Mouse (Mus musculus): ENCODE measurements at regions not wholly inside any gene's neighbourhood (a gene's known extent, or its start where the extent isn't known, plus 50 kb on each side); places are given as distances from the start of the nearest gene placed in this dataset.

DNA sequence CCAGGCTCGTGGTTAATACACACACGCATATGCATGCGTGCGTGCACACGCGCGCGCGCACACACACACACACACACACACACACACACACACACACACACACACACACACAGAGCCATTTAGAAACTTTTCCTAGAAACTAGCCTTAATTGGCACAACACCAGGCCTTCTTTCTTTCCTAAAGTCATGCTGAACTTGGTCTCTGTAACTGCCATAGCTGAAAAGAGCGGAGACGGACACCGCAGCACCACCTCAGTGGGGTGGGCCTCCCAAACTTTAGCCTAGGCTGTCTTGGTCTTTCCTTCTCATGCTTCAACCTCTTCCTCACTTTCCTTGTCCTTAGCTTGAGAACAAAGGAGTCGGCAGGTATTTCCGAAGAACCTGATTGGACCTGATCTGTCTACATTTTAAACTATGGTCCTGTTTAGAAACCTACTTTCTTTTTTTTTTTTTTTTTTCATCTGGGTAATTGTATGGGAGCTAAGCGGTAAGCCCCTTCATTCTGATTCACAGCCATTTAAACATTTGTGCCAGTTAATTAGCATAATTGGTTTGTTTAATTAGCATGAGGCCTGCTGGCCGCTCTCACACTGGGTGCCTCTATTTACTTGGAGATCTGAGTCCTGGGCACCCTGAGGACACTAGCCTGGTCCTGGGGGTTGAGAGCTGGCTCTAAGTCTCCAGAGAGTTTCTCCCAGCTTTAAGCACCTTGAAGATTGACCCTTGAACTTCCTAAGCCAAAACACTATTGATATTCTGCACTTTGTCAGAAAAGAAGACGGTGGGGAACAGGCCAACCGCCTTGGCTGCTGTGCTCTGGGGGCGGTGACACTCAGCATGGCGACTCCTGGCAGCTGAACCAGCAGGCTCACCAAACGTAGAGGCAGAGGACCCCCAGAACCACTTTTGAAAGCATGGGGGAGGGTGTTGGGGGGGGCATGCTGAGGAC is 269.7 kb upstream of the Irx3 start:
- DNase-seq (ENCODE audit: extremely low read depth, insufficient read length, low spot score): no peak

DNA sequence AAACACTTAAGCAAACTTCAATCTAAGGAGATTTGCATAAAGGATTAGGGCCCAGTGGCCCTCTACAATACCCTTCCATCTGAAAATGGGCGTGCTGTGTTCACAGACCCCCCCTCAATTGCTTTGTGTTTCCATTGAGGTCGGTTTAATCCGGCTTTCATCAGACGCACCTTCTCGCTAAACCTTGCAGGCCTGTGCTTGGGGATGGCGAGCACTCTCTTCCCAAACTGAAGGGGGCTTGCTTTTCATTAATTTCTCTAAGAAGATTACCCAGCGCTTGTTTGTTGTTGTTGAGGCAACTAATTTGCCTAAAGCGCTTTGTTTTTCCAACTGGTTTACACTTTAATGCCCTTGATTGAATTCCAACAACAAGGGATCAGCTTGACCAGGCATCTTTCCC is 268.8 kb upstream of the Irx3 start:
- no peak for DNase-seq (ENCODE audit: extremely low read depth, insufficient read length, low spot score)

GRCm38 (mm10) chr8:92066435-92066834 is 264.6 kb upstream of the Irx3 start:
- DNase-seq (ENCODE audit: extremely low read depth, insufficient read length, low spot score): no peak

- no peak for DNase-seq (ENCODE audit: extremely low read depth, insufficient read length, low spot score)
These were observed 263.8 kb upstream of the Irx3 start for GRCm38 (mm10) chr8:92065554-92066239.

DNA sequence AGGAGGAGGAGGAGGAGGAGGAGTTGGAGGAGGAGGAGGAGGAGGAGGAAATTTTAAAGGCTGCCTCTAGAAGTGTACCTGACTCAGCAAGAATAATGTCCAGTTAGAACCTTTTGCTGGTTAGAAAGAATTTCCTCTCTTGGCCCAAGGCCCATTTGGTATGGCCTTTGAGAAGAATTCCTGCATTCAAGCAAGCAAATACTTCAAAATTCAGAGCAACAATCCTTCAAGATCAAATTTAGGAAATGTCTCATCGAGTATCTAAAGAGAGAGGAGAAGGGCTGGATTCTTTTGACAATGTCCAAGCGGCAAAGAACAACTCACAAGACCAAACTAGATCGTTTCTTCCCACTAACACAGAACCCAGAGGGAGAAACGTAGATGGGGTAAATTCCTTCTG is 263.1 kb upstream of the Irx3 start:
- DNase-seq (ENCODE audit: extremely low read depth, insufficient read length, low spot score): no peak

- DNase-seq (ENCODE audit: extremely low read depth, insufficient read length, low spot score): no peak
These were observed 262.4 kb upstream of the Irx3 start for GRCm38 (mm10) chr8:92064175-92064821.

- no peak for DNase-seq (ENCODE audit: extremely low read depth, insufficient read length, low spot score)
These were observed 261.5 kb upstream of the Irx3 start for GRCm38 (mm10) chr8:92063333-92063732.

DNA sequence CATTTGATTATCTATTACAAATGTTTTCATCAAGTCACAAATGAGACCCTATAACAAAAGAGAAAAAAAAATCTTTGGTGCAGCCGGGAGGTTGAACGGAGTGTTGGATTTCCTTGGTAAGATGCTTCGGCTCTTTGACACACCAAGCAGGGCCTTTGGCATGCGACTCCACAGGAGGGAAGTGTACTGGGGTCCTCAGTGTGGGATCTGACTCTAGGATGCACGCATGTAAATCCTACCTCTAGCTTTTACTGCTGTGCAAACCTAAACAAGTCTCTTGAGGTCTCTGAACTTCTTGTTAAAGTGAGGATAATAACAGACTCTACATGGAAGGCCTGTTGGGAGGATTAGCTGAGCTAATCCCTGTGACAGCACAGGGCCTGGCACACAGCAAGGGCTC is 257.6 kb upstream of the Irx3 start:
- no peak for DNase-seq (ENCODE audit: extremely low read depth, insufficient read length, low spot score)

DNA sequence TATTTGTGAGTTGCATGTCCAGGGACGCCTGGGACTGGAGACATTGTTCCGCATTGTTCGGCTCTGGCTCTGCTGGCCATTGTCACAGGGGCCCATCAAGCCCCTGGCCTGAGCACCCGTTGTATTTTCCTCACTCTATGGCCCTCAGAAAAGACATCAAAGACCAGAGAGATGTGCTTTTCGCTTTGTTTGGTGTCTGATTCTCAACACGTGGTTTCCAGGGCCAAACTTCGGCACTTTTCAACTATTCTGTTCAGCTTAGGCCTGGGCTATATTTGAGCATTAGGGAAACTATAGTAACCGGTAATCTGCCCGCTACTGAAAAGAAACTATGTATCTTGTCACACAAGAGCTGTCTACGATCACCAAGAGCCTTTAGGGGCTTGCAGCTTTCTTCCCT is 257.1 kb upstream of the Irx3 start:
- no peak for DNase-seq (ENCODE audit: extremely low read depth, insufficient read length, low spot score)

DNA sequence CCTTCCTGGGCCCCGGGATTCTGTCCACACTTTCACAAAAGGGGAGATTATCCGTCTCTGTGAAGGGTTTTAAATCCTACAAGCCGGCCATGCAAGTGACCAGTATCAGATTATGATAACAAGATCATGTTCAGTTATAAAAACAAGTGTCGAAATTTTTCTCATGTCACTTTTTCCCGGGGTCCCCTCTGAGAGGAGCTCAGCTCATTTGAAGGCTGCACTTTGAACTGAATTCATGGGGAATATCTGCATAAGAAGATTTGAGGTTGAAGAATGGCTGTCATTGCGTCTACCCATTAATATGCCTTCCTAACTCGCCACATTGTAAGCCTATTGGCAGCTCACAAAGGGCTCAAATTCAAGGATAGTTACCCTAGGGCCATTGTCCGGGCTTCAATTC is 256.0 kb upstream of the Irx3 start:
- DNase-seq (ENCODE audit: extremely low read depth, insufficient read length, low spot score): no peak

DNA sequence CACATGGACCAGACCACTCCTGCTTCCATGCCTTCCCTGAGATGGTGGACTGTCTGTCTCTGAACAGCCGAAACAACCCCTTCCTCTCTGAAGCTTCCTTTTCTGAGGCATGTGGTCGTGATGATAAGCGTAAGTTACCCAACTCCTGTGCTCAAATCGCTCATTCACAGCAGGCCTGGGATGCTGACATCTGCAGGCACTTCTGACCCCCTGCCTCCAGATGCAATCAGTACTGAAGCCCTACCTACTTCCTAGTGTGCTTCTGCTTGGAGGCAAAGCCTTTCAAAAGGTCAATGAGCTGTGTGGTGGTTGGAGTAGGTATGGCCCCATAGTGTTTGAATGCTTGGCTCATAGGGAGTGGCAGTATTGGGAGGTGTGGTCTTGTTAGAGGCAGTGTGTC is 253.7 kb upstream of the Irx3 start:
- DNase-seq (ENCODE audit: extremely low read depth, insufficient read length, low spot score): no peak

DNA sequence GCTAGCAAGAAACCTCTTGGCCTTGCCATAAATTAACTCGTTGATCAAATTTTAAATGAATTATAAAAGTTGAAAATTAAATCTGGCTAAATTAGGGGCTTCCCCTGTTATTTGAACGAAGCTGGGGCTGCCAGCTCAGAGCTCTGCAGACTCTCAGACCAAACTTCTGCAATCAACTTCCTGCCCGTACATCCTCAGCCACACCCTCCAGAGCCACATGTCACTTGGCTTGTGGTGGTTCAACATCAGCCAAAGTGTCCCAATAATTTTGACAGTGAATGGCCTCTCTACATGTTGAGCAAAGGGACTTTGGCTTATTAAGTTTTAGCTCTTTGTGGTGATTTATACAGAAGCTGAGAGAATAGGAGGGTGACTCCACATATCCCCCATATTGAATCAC is 242.8 kb upstream of the Irx3 start:
- DNase-seq (ENCODE audit: extremely low read depth, insufficient read length, low spot score): no peak

DNA sequence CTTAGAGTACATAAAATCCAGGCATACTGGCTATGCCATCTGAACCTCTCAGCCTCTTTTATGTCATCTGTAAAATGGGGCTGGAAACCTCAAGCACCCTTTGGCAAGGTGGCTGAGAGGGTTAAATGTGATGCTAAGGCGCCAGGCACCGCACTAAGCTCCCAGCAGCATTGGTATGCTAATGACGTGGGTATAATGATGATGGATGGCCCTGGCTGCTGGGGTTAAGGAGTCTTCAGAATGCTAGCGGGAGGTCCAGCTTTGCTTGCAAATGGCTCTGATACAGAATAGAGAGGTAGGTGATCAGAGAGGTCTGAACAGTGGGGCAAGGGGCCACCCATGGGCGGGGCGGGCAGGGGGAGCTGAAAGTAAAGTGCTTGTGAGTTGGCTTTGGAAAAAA is 241.1 kb upstream of the Irx3 start:
- no peak for DNase-seq (ENCODE audit: extremely low read depth, insufficient read length, low spot score)

- no peak for DNase-seq (ENCODE audit: extremely low read depth, insufficient read length, low spot score)
These were observed 228.1 kb upstream of the Irx3 start for GRCm38 (mm10) chr8:92029954-92030353.

- DNase-seq (ENCODE audit: extremely low read depth, insufficient read length, low spot score): no peak
These were observed 227.6 kb upstream of the Irx3 start for GRCm38 (mm10) chr8:92029516-92029915.

DNA sequence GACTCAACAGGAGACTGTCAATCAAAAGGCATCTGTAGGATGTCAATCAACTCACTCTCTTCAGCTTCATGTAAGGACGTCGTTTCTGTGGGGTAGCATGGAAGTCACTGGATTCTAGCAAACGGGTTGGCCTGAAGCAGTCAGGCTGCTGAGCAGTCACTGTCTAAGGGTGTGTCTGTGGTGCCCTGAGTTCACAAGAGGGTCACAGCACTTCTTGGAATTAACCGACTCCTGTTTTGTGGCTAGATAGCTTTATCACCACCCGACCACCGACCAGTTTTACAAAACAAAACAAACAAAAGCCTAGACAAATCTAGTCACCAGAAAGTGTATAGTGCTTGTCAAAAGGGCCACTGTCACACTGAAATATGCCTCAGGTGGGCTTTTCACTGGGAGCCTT is 226.4 kb upstream of the Irx3 start:
- no peak for DNase-seq (ENCODE audit: extremely low read depth, insufficient read length, low spot score)

GRCm38 (mm10) chr8:92024133-92024532 is 222.3 kb upstream of the Irx3 start:
- DNase-seq (ENCODE audit: extremely low read depth, insufficient read length, low spot score): no peak

- no peak for DNase-seq (ENCODE audit: extremely low read depth, insufficient read length, low spot score)
These were observed 219.7 kb upstream of the Irx3 start for GRCm38 (mm10) chr8:92021521-92021920.

- no peak for DNase-seq (ENCODE audit: extremely low read depth, insufficient read length, low spot score)
These were observed 212.8 kb upstream of the Irx3 start for GRCm38 (mm10) chr8:92014704-92015103.

DNA sequence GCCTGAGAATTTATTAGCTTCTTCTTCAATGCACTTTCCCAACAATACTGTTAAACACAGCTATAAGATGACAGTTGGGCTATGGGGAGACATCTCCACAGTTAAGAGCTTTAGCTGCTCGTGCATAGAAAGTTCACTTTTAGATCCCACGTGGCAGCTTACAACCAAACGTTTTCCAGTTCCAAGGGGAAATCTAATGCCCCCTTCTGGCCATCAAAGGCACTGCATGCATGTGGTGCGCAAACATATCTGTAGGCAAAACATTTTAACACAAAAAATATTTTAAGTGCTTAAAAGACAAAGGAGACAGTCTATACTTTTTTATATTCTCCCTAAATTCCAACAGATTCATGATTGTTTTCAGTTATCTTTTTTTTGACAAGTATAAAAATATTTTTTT is 211.3 kb upstream of the Irx3 start:
- DNase-seq (ENCODE audit: extremely low read depth, insufficient read length, low spot score): no peak

DNA sequence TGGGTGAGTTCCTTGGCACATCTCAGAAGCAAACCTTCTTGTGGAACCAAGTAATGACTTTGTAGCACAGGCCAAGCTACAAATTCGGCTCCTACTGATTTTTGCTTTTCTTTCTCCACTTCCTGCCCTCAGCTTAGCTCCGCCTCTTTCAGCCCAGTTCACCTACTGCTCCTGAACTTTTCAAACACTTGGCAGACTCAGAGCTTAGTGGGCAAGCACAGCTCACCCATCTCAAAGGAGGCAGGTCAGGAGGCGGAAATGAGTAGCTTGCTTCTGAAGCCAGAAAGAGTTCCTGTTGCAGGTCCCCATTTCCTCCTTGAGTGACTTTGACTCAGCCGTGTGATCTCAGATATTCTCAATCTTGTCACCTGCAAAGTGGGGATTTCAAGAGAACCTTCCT is 208.5 kb upstream of the Irx3 start:
- no peak for DNase-seq (ENCODE audit: extremely low read depth, insufficient read length, low spot score)
